8 mouse cellular contexts compared by ENCODE assay signal in genomic region chr17:3448725-3449124, GRCm38 (mm10).
DNase-seq lines count a peak whose midpoint lies in the region; ATAC-seq lines count a peak whose summit lies in the region.

No protein-coding gene starts in this region.

- ATAC-seq in cerebellum, adult (ENCODE audit: insufficient number of reproducible peaks, low FRiP score, low TSS enrichment), result no peak

- DNase-seq in cerebellum, adult 11 months, result peak; percentile 29
- peak; percentile 45 for DNase-seq in ES-CJ7 (ENCODE audit: low read depth, low spot score)
- DNase-seq in cerebellum, adult 8-10 months, result peak; percentile 58
- peak; percentile 36 to 72 for DNase-seq in frontal cortex, postnatal 14 days (ENCODE audit: low spot score in 2 of 2)
- peak; percentile 76 for DNase-seq in layer of hippocampus, adult 11-12 months (ENCODE audit: low spot score)
- peak; percentile 80 for DNase-seq in lung, postnatal 36 days
- peak; percentile 60 for DNase-seq in right cerebral cortex, postnatal 25 days

Comparison
In these comparisons a context has a peak if more than half of its experiments do, and no peak if none do; other contexts are left out.
1. DNase-seq: peak in every context shown above with its lines; median percentile 80 in lung, postnatal 36 days; 76 in layer of hippocampus, adult 11-12 months; 60 in right cerebral cortex, postnatal 25 days; 58 in cerebellum, adult 8-10 months; 54 in frontal cortex, postnatal 14 days; 45 in ES-CJ7; 29 in cerebellum, adult 11 months.